Mouse (Mus musculus) limb, embryonic 12.5 days (tissue): ENCODE results near the gene Dnase2b. TPM values are rescaled to one million over a fixed set of nuclear protein-coding genes. Genes with fewer than 3 reads are reported as not detected.

Experiments used
- ATAC-seq: fragments of 200-750 bp; cut with Nextera tagmentation; 2 replicates; pipeline ENCODE4 v1.8.0; 2017; ENCODE audit warnings: low read depth, moderate TSS enrichment; ENCODE audit not compliant: insufficient number of reproducible peaks, insufficient read depth, low FRiP score, low TSS enrichment
- H3K27ac ChIP-seq: fragments of 300-500 bp; sonication (generic); 2 replicates; pipeline ENCODE4 v1.5.1; 2016; ENCODE audit warnings: mild to moderate bottlenecking, moderate library complexity
- H3K27me3 ChIP-seq: fragments of 300-500 bp; sonication (generic); 2 replicates; pipeline ENCODE4 v1.6.1; 2016; ENCODE audit warnings: mild to moderate bottlenecking, moderate library complexity
- H3K36me3 ChIP-seq: fragments of 300-500 bp; sonication (generic); 2 replicates; pipeline ENCODE4 v1.6.1; 2016; ENCODE audit warnings: mild to moderate bottlenecking, moderate library complexity
- H3K4me1 ChIP-seq: fragments of 300-500 bp; sonication (generic); replicated peaks from 2 replicates; pipeline ENCODE4 v1.6.1; 2016
- H3K4me2 ChIP-seq: fragments of 300-500 bp; sonication (generic); 2 replicates; pipeline ENCODE4 v1.6.1; 2016; ENCODE audit warnings: mild to moderate bottlenecking, moderate library complexity
- H3K4me3 ChIP-seq: fragments of 300-500 bp; sonication (generic); replicated peaks from 2 replicates; pipeline ENCODE4 v1.5.1; 2016; ENCODE audit warnings: mild to moderate bottlenecking
- H3K9ac ChIP-seq: fragments of 300-500 bp; sonication (generic); replicated peaks from 2 replicates; pipeline ENCODE4 v1.6.1; 2016; ENCODE audit warnings: mild to moderate bottlenecking, moderate library complexity
- H3K9me3 ChIP-seq: fragments of 300-500 bp; sonication (generic); 2 replicates; pipeline ENCODE4 v1.6.1; 2016; ENCODE audit warnings: mild to moderate bottlenecking, moderate library complexity
- WGBS: fragments of 180-500 bp; shearing (Covaris S2); methylation state at CpG from one replicate; pipeline ENCODE4 v1.1.7; 2016; 5-methylcytosine and 5-hydroxymethylcytosine counted together
- polyA plus RNA-seq: library from polyadenylated mRNA; unstranded; fragments of >200 nt; fragmentation: Nextera tagmentation; extraction: Ambion mirVana; gene quantifications from 2 replicates; pipeline ENCODE4 v1.2.1, GENCODE M21; 2016

Gene Dnase2b
- polyA plus RNA-seq, 1 experiment from 2014 or later: not detected

DNA sequence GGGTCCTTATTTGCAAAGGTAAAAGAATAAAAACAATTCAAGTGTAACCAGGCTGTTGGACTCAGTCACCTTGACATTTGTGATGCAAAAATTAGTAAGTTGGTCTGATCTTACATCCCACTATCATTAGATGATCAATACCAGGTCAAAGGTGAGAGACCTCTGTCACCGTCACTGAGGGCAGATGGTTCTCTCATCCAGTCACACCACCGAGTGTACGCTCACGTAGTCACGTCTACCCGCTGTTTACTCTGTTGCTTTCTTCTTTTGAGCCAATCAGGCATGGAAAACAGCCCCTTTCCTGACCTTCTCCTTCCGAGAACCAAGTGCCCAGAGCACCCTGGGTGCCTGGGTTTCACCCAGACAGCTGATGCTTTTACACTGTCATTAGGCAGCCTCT lies 24.2 kb downstream of the Dnase2b start:
- Histone ChIP-seq H3K4me2 (no peak overlapping the region), H3K9me3 (no peaks in the 10 kb centered on the region), H3K36me3 (no peaks in the 10 kb centered on the region), H3K27ac (no peak overlapping the region), H3K27me3 (no peaks in the 10 kb centered on the region), H3K9ac (no peak overlapping the region), H3K4me1 (peaks cover 6% of the 10 kb centered on the region; the same call in 1 of the 2 replicates), H3K4me3 (no peak overlapping the region)
- no peak for ATAC-seq
- WGBS: 81% methylated on average over 7 of the region's 7 CpGs

- Histone ChIP-seq H3K4me2 (no peak overlapping the region), H3K9me3 (no peaks in the 10 kb centered on the region), H3K9ac (no peak overlapping the region), H3K27me3 (no peaks in the 10 kb centered on the region), H3K27ac (no peak overlapping the region), H3K4me1 (peaks cover 6% of the 10 kb centered on the region; the same call in 1 of the 2 replicates), H3K36me3 (no peaks in the 10 kb centered on the region), H3K4me3 (no peak overlapping the region)
- WGBS: 56% methylated on average over 6 of the region's 6 CpGs
- no peak for ATAC-seq
These were observed 25.9 kb downstream of the Dnase2b start for GRCm38 (mm10) chr3:146589523-146589922.

DNA sequence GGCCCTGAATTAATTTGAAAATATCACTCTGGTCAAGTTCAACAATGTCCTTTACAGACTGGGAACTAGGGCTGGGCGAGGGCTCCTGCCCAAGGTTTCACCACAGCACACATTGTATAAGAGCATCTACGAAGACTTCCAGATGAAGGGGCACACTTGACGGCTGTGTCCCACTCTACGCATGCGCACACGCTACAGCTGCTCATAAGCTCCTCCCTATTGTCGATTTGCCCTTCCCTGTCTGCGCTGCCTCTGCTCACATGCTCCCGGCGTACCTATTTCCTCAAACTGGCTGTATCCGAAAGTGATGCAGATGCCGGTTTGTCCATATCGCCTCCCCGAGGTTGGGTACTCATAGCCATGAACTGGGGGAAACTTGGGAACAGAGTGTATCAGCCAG lies 28.8 kb downstream of the Dnase2b start:
- Histone ChIP-seq H3K36me3 (no peaks in the 10 kb centered on the region), H3K9ac (no peak overlapping the region), H3K27ac (no peak overlapping the region), H3K4me1 (peaks cover 6% of the 10 kb centered on the region; the same call in 1 of the 2 replicates), H3K4me2 (no peak overlapping the region), H3K27me3 (no peaks in the 10 kb centered on the region), H3K9me3 (no peaks in the 10 kb centered on the region), H3K4me3 (no peak overlapping the region)
- 93% methylated on average over 14 of the region's 14 CpGs for WGBS
- ATAC-seq: no peak

DNA sequence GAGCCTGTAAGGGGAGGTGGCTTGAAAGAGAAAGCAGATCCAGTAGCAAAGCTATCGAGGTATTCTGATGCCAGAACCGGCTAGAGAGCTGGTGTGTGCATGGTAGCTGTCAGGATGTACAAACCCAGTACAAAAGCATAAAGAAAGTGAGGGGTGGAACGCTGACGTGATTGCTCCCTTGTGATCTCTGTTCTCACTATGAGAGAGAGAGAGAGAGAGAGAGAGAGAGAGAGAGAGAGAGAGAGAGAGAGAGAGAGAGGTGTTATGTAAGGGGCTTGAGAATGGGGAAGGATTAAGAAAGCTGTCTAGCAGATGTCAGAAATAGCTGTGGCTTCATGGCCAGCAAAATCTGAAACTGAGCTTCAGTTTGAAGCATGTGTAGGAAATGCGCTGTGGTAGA lies 31.5 kb downstream of the Dnase2b start:
- no peak for ATAC-seq
- H3K9me3 ChIP-seq: no peaks in the 10 kb centered on the region
- H3K4me1 ChIP-seq: no peaks in the 10 kb centered on the region
- no peak overlapping the region for H3K27ac ChIP-seq
- no peaks in the 10 kb centered on the region for H3K36me3 ChIP-seq
- no peak overlapping the region for H3K4me3 ChIP-seq
- H3K4me2 ChIP-seq: no peak overlapping the region
- WGBS: 71% methylated on average over 5 of the region's 5 CpGs
- H3K9ac ChIP-seq: no peak overlapping the region
- H3K27me3 ChIP-seq: no peaks in the 10 kb centered on the region

DNA sequence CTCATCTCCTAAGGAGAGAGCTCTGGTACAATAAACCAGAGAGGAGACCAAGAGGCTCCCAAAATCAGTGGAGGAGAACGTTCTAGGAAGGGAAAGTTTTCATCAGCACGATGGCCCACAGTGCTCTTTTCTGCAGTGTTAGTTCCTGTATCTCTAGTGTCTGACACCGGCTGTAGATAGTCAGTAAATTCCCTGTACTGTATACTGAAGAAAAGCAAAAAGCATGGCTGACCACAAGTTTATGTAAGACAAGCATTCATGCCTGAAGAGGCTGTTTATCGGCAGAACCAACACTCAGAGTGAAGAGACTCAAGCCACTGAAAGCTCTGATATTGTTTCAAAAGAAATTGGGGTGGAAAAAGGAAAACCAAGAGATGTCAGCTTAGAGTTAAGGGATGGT lies 31.9 kb downstream of the Dnase2b start:
- no peak for ATAC-seq

GRCm38 (mm10) chr3:146580039-146580729 lies 35.2 kb downstream of the Dnase2b start:
- H3K4me2 ChIP-seq: no peak overlapping the region
- WGBS: 88% methylated on average over 3 of the region's 3 CpGs

More for the DNA sequence above, 31.9 kb downstream of the Dnase2b start:
- H3K36me3 ChIP-seq: no peaks in the 10 kb centered on the region
- H3K27me3 ChIP-seq: no peaks in the 10 kb centered on the region
- no peaks in the 10 kb centered on the region for H3K4me1 ChIP-seq
- no peak overlapping the region for H3K4me2 ChIP-seq
- H3K27ac ChIP-seq: no peak overlapping the region
- no peak overlapping the region for H3K9ac ChIP-seq
- no peak overlapping the region for H3K4me3 ChIP-seq
- 85% methylated on average over 4 of the region's 4 CpGs for WGBS
- H3K9me3 ChIP-seq: no peaks in the 10 kb centered on the region

DNA sequence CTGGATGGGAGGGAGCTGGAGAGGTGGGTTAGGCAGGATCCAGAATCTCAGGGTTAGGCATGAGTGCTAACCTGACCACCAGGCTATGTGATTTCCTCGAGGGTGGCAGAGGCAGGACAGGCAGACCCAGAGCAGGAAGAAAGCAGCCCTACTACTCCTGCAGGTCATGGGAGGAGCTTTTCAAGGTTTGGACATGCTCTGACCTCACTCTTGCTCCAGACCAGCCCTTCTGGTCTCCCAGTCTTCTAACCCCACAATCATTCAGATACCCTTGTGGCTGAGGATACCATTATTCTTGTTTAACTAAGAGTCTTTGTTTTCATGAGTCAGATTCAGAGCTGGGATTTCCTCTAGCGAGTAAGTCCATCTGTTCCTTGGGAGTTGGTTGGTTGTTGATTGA lies 37.8 kb downstream of the Dnase2b start:
- H3K9ac ChIP-seq: no peak overlapping the region
- ATAC-seq: no peak
- no peak overlapping the region for H3K4me3 ChIP-seq
- H3K4me1 ChIP-seq: no peaks in the 10 kb centered on the region
- no peaks in the 10 kb centered on the region for H3K9me3 ChIP-seq
- H3K36me3 ChIP-seq: no peaks in the 10 kb centered on the region
- H3K27ac ChIP-seq: no peak overlapping the region
- no peaks in the 10 kb centered on the region for H3K27me3 ChIP-seq
- H3K4me2 ChIP-seq: no peak overlapping the region
- 67% methylated on average over 2 of the region's 2 CpGs for WGBS

More at GRCm38 (mm10) chr3:146580039-146580729, 35.2 kb downstream of the Dnase2b start:
- no peak overlapping the region for H3K4me3 ChIP-seq
- no peaks in the 10 kb centered on the region for H3K9me3 ChIP-seq
- no peaks in the 10 kb centered on the region for H3K4me1 ChIP-seq
- no peaks in the 10 kb centered on the region for H3K27me3 ChIP-seq
- no peaks in the 10 kb centered on the region for H3K36me3 ChIP-seq
- ATAC-seq: no peak
- no peak overlapping the region for H3K27ac ChIP-seq
- H3K9ac ChIP-seq: no peak overlapping the region

DNA sequence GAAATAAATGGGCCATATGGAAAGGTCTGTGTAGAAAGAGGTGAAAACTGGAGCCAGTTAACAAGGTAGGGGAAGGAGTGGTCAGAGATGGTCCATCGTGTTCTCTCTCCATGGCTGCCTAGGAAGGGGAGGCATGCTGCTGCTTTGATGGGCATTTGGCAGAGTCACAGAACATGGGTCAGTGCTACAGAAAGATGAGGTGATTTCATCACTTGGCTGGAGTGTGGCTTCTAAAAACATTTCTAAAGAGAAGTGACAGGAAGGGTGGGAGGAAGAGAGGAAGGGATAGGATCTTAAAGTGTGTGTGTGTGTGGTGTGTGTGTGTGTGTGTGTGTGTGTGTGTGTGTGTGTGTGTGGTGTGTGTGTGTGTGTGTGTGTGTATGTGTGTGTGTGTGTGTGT lies 44.1 kb downstream of the Dnase2b start:
- no peaks in the 10 kb centered on the region for H3K9me3 ChIP-seq

DNA sequence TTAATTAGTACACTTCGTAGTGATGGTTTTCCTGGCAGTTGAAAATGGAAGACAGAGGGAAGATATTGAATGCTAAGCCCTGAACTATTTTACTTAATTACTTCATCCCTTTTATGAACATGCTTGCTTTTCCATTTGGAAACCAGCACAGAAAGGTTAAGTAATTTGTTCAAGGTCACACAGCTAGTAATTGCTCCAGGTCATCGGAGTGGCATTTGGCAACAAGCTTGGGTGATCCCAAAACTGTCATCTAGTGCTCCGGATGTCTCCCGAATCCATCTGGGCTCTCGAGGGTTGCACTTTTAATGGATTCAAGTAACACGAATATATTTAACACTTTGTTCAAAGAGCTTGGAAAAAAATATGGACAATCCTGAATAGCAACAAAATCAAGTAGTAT lies 44.5 kb downstream of the Dnase2b start:
- H3K36me3 ChIP-seq: no peaks in the 10 kb centered on the region
- 91% methylated on average over 6 of the region's 6 CpGs for WGBS
- no peak for ATAC-seq

More for the DNA sequence above, 44.1 kb downstream of the Dnase2b start:
- Histone ChIP-seq H3K4me1 (no peaks in the 10 kb centered on the region), H3K27ac (no peak overlapping the region), H3K9ac (no peak overlapping the region), H3K36me3 (no peaks in the 10 kb centered on the region), H3K4me3 (no peak overlapping the region), H3K4me2 (no peak overlapping the region), H3K27me3 (no peaks in the 10 kb centered on the region)
- no peak for ATAC-seq
- WGBS: 77% methylated on average over 1 of the region's 1 CpGs

GRCm38 (mm10) chr3:146570148-146570782 lies 45.1 kb downstream of the Dnase2b start, which contains the start of gene Uox:
Gene Uox (plus strand): TSS chr3:146570426.
- 89% methylated on average over 10 of the region's 10 CpGs for WGBS
- Histone ChIP-seq H3K27me3 (no peaks in the 10 kb centered on the region), H3K27ac (no peak within 1 kb of the TSS), H3K4me1 (no peaks in the 10 kb centered on the region), H3K4me3 (no peak within 1 kb of the TSS), H3K4me2 (no peak within 1 kb of the TSS), H3K36me3 (no peaks in the 10 kb centered on the region), H3K9me3 (no peaks in the 10 kb centered on the region), H3K9ac (no peak within 1 kb of the TSS)
- ATAC-seq: no peak

More for the DNA sequence above, 44.5 kb downstream of the Dnase2b start:
- H3K4me3 ChIP-seq: no peak overlapping the region
- no peak overlapping the region for H3K27ac ChIP-seq
- H3K27me3 ChIP-seq: no peaks in the 10 kb centered on the region
- no peaks in the 10 kb centered on the region for H3K4me1 ChIP-seq
- H3K9me3 ChIP-seq: no peaks in the 10 kb centered on the region
- H3K4me2 ChIP-seq: no peak overlapping the region
- H3K9ac ChIP-seq: no peak overlapping the region

DNA sequence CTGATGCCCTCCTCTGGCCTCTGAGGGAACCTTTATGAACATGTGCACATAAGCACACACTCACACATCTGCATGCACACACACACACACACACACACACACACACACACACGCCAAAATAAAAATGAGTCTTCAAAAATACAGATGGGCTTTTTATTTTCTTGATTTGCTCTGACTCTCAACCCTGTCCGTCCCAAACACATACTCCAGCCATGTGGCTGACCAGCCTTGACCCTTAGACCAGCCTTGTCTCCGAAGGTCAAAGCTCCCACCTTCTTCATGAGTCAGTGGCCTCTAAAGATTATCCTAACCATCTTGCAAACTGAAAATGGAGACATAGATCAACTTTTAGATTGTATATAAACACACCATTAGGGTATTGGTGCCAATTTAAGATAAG lies 45.8 kb downstream of the Dnase2b start:
- 0 out of 2 replicates have a peak, but pooled peaks cover under 1% of the 10 kb centered on the region for H3K4me1 ChIP-seq
- H3K9me3 ChIP-seq: no peaks in the 10 kb centered on the region
- H3K36me3 ChIP-seq: no peaks in the 10 kb centered on the region
- no peak overlapping the region for H3K4me2 ChIP-seq
- H3K27ac ChIP-seq: no peak overlapping the region
- no peak for ATAC-seq
- H3K4me3 ChIP-seq: no peak overlapping the region
- no peaks in the 10 kb centered on the region for H3K27me3 ChIP-seq
- WGBS: 77% methylated on average over 3 of the region's 3 CpGs
- H3K9ac ChIP-seq: no peak overlapping the region
